Mouse (Mus musculus) layer of hippocampus, adult 18-20 months (tissue): ENCODE measurements at regions not wholly inside any gene's neighbourhood (a gene's known extent, or its start where the extent isn't known, plus 50 kb on each side); places are given as distances from the start of the nearest gene placed in this dataset.
A peak's percentile ranks its signal among the peaks of the same experiment; 100 is the strongest.

Experiments used
- DNase-seq, 2 experiments: peaks; one replicate each; pipeline ENCODE4 v3.0.0; 2022; ENCODE audit warnings: low spot score in 2 of 2

DNA sequence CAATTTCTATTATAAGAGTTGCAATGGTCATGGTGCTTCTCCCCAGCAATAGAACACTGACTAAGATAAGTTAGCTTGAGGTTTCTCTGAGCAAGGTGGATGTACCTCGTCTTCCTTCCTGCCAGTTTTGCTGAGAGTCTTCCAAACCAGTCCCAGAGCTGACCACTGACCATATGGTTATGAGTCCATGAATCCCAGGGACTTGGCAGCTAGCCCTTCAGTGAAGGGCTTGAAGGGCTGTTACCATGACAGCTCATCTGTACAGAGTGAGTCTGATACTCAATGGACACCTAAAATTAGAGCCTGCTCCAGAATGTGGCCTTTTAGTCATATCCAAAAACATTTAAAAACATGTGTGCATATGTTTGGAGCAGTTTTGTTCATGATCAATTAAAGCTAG, 297.5 kb upstream of the Thsd7b start:
- DNase-seq: no peak

DNA sequence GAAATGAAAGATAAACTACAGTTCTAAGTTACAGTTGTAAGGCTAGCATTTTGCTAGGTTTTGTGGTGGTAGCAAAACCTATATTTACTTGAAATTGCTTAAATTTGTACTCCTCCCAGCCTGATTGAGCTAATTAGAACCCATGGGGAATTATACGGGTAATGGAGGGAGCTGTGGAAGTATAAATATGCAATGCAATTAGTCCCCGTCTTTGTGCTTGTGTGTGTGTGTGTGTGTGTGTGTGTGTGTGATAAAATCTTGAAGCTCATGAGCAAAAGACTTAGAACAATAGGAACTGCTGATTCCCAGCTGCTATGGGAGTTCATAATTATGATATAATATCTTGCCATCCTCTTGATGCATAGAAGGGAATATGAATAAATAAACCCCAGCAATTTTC, 321.7 kb upstream of the Thsd7b start:
- DNase-seq: no peak

DNA sequence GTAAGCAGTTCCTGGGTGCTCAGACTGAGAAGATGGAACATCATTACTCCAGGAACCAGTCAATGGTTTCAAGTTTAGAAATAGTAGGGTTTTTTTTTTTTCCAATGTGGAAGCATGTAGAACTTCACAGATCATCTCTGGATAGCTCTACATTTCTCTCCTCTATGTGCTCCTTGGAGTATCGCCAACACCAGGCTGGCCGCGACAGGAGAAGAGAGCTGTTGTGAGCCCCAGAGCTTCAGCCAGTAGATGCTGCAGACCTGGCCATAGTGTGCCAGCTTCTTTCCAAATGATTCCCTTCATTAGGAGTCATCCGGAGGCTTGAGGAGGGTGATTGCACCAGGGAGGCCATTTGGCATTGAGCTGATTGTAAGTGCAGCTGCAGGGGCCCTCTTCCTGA, 322.6 kb upstream of the Thsd7b start:
- DNase-seq: no peak

DNA sequence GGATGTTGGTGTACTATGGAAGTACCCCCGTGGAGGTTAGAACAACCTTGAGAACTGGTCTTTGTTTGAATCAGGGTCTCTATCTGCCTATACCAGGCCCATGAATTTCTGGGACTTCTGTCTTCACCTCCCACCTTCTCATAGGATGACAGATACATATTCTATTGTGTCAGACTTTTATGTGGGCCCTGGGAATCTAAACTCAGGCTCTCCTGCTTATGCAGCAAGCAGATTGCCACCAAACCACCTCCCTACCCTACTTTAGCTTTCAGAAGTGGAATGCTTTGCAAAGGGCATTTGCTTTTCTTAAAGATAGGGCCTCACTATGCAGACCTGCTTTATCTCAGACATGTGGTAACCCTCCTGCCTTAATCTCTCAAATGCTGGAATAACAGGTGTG, 322.7 kb upstream of the Cxcr4 start:
- DNase-seq: no peak

- peak in 1 of 2 experiments; percentile 52 for DNase-seq
Observed at GRCm38 (mm10) chr1:128912532-128912931, 320.4 kb upstream of the Cxcr4 start.

DNA sequence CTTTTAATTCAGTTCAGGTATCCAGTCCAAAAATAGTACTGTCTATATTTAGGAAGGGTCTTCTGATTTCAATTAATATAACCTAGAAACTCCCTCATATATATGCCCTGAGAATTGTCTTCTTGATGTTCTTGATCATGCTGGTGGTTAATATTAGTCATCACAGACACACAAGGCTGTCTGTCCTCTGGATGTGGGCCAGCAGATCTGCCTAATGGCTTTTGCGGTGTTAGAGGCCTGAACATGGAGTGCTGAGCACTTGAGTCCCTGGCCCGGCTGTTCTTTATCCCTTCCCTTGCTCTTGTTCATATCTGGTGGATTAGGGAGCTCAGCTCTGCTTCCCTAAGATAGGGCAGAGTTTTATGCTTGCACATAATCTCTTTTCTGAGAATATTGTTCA, 315.5 kb upstream of the Cxcr4 start:
- no peak for DNase-seq

GRCm38 (mm10) chr1:128898025-128898424, 305.9 kb upstream of the Cxcr4 start:
- DNase-seq: no peak

DNA sequence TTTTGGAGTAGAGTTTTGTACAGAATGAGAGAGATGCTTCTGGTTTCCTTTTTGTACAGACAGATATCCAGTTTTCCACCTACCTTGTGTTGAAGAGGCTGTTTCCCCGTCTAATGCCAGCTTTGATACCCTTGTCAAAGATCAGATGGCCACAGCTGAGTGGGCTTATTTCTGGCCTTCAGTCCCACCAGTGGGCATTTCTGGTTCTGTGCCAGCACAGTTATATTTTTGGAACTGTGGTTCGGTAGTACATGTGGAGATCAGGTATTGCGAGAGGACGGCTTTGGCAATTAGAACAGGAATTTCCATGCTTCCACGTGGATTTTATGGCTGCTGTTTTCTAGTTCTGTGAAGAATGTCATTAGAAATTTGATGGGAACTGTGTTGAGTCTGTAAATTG, 302.5 kb upstream of the Cxcr4 start:
- DNase-seq: no peak

GRCm38 (mm10) chr1:128878291-128878690, 286.2 kb upstream of the Cxcr4 start:
- DNase-seq: peak; percentile 51 to 52

- DNase-seq: peak; percentile 19 to 71
Observed at GRCm38 (mm10) chr1:128875289-128875688, 283.2 kb upstream of the Cxcr4 start.

DNA sequence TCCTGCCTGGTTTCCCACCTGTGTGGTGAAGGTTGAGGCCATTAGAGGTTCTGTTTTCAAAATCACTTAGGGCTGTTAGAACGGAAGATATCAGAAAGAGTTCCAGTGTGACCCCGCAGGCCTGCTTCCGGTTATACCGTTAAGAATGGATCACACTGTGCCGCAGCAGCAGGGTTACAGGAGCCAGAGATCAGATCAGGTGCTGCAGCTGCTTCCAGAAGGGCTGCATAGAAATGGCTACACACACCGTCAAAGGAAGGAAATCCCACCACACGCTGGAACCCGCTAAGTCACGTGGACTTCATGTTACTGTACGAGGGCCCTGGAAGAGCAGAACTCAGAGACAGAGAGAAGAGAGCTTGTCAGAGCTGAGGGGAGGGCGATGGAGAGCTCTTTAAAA, 282.1 kb upstream of the Cxcr4 start:
- DNase-seq: no peak

DNA sequence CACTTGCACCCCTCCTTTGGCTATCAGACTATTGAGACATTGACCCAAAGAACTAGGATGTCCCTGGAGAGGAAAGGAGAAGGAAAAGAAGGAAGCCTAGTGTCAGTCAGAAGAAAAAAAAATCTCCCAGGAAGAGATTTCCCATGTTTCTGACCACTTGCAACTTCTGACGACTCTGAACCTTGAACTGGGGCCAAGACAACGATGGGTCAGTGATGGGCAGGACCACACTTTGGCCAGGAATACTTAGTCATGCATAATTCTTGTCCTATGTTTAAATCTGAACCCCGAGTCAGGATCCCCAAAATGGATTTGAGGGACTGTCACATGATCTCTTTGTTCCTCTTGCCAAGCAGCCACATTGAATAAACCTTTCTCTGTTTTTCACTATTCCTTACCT, 276.7 kb upstream of the Cxcr4 start:
- no peak for DNase-seq

GRCm38 (mm10) chr1:128860537-128860936, 268.4 kb upstream of the Cxcr4 start:
- no peak for DNase-seq

- DNase-seq: no peak
Observed at GRCm38 (mm10) chr1:128860094-128860493, 268.0 kb upstream of the Cxcr4 start.

GRCm38 (mm10) chr1:128858661-128859060, 266.6 kb upstream of the Cxcr4 start:
- no peak for DNase-seq

DNA sequence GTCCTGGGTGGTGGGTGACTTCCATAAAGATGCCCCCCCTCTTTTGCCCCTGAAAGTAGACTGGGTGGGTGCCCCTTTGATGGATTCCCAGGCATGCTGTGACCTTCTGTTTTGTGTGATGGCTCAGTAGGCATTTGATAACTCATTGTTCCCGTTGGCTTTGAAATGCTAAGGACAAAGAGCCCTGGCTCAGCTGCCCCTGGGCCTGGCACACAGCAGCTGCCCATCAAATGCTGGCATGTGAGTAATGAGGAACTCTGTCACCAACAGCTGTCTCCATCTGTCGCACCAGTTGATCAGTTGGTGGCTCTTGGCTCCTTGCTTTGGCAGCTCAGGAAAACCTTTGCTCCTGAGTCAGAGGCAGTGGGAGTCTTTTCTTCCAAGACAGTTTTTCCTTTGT, 264.8 kb upstream of the Cxcr4 start:
- DNase-seq: no peak

- DNase-seq: no peak
Observed at GRCm38 (mm10) chr1:128854649-128855048, 262.6 kb upstream of the Cxcr4 start.

DNA sequence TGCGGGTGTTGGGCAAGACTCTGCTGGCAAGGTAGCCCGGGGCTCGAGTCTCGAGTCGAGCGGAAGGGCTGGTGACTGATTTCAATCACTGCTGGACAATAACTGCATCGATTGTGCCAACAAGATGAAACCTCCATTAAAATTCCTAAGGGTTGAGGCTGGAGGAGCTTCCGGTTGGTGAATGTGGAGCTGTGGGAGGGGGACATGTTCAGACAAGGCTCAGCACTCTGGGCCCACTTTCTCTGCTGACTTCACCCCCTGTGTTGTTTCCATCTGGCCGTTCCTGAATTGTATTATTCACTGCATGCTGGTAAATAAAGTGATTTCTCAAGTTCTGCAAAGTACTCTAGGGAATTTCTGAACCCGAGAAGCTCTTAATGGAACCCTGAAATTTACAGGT, 261.2 kb upstream of the Cxcr4 start:
- no peak for DNase-seq

GRCm38 (mm10) chr1:128837361-128837760, 245.3 kb upstream of the Cxcr4 start:
- DNase-seq: no peak

DNA sequence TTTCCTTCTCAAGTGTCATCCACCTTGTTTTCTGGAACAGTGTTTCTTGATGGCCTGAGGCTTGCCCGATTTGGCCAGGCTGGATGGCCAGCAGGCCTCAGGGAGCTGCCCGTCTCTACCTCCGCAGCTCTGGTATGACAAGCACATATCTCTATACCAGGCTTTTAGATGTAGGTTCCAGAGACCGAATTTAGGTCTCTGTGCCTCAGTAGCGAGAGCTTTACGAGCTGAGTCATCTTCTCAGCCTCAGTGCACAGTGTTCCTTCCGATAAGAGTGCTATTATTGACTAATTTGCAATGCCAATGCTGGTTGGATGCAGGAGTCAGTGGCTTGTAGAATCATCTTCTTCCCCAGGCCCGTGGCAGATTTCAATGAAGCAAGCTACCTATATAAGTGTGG, 243.4 kb upstream of the Cxcr4 start:
- no peak for DNase-seq

DNA sequence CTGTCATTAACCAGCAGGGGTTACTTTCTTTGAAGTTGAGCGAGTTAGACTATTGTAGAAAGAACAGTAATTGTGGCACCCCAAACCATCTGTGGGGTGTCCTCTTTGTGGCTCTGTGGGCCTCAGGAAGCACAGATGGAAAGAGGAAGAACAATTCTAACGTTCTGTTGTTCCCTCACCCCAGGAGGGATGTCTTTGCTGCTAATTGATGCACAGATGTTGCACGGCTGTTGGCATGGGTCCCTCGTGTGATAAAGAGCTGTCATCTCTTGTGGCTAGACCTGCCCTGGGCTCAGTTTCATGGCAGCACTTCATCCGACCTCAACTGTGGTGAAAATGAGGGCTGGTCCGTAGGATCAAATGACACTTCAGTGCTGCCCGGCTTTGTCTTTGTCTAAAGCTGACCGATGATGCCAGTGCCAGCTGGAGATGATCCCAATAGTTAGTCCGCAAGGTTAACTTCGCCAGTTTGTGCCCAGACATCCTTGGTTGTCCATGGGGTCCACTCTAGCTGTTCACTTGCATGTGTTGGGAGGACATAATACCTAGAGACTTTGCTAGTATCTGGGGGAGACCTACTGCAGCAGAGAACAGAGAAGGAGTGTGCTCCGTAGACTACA, 241.1 kb upstream of the Cxcr4 start:
- DNase-seq: no peak

GRCm38 (mm10) chr1:128832201-128832883, 240.2 kb upstream of the Cxcr4 start:
- peak; percentile 52 to 78 for DNase-seq

GRCm38 (mm10) chr1:128830671-128831240, 238.7 kb upstream of the Cxcr4 start:
- DNase-seq: no peak
